Mouse (Mus musculus): ENCODE data around the gene Gm27021.

GRCm38 (mm10) chr8:120686576-120686975 is 18.7 kb upstream of the Gm27021 start:
- no peak for TF ChIP-seq CTCF (IDR thresholded peaks at IDR 0.05; ENCODE audit: low read depth)
- no peak for TF ChIP-seq EP300 (optimal IDR thresholded peaks at IDR 0.05)

All from stomach, postnatal 0 days (tissue).